Mouse (Mus musculus): ENCODE data around the gene Pla2g1b. TPM values are rescaled to one million over a fixed set of nuclear protein-coding genes. Genes with fewer than 3 reads are reported as not detected.

Gene Pla2g1b
- total and polyA plus RNA-seq, 2 experiments from 2014 or later, result not detected

DNA sequence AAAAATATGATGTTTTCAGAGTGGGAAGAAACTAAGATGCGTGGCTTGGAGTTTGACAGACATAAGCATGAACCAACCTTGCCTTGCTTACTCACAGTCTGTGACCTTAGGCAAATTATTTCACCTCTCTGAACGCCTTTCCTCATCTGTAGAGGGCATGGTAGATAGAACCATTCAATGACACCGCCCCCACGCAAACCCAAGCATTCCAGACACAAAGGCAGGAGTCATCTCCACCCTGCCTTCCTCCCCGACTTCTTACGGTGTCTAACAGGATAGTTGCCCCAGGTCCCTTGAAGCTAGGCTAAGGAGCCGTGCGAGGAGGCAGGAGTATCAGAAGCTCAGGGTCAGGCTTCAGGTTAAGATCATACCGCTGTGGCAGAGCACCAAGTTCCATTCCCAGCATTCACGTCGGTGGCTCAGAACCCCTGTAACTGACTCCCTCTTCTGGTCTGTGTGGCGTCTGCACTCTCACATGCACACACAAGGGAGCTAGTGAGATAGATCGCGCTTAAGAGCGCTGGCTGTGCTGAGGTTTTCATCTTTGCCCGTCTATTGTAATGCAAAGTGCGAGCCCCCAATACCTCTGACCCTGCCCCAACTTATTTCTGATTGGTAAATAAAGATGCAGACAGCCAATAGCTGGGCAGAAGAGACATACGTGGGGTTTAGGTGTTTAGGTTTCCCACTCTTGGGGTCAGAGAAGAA lies 1.5 kb upstream of the Pla2g1b start:
- no peak for TF ChIP-seq CTCF (IDR thresholded peaks at IDR 0.05; ENCODE audit: low read depth)
- WGBS, result 82% methylated on average over 18 of the region's 18 CpGs
- no peak overlapping the region for H3K9ac ChIP-seq
- ATAC-seq (no peak), DNase-seq (no peak)
- no peak overlapping the region for H3K4me3 ChIP-seq (ENCODE audit: low read depth, low read length)
- no peaks in the 10 kb centered on the region for H3K27me3 ChIP-seq (ENCODE audit: insufficient read depth, low read length)
- no peak overlapping the region for H3K4me2 ChIP-seq (ENCODE audit: low read depth)
- H3K36me3 ChIP-seq (ENCODE audit: insufficient read depth), result no peaks in the 10 kb centered on the region
- H3K4me1 ChIP-seq (ENCODE audit: insufficient read depth), result no peaks in the 10 kb centered on the region
- no peaks in the 10 kb centered on the region for H3K9me3 ChIP-seq (ENCODE audit: low read length)
- no peak overlapping the region for H3K27ac ChIP-seq (ENCODE audit: low read depth, low read length)

- Histone ChIP-seq H3K27me3 (ENCODE audit: insufficient read depth, low read length) (no peaks in the 10 kb centered on the region), H3K9ac (no peak overlapping the region), H3K27ac (ENCODE audit: low read depth, low read length) (no peak overlapping the region), H3K36me3 (ENCODE audit: insufficient read depth) (no peaks in the 10 kb centered on the region), H3K4me2 (ENCODE audit: low read depth) (no peak overlapping the region), H3K4me1 (ENCODE audit: insufficient read depth) (no peaks in the 10 kb centered on the region), H3K9me3 (ENCODE audit: low read length) (no peaks in the 10 kb centered on the region), H3K4me3 (ENCODE audit: low read depth, low read length) (no peak overlapping the region)
- TF ChIP-seq CTCF (IDR thresholded peaks at IDR 0.05; ENCODE audit: low read depth), result no peak
- ATAC-seq (no peak), DNase-seq (no peak)
- WGBS, result 68% methylated on average over 6 of the region's 6 CpGs
Observed at GRCm38 (mm10) chr5:115469791-115470190, 3.7 kb downstream of the Pla2g1b start.

- WGBS, result 35% methylated on average over 20 of the region's 20 CpGs
- ATAC-seq (no peak), DNase-seq (peak; percentile 49)
- Histone ChIP-seq H3K9me3 (ENCODE audit: low read length) (no peaks in the 10 kb centered on the region), H3K9ac (no peak overlapping the region), H3K27ac (ENCODE audit: low read depth, low read length) (no peak overlapping the region), H3K4me3 (ENCODE audit: low read depth, low read length) (no peak overlapping the region), H3K4me1 (ENCODE audit: insufficient read depth) (peaks cover 8% of the 10 kb centered on the region; the same call in 1 of the 2 replicates), H3K27me3 (ENCODE audit: insufficient read depth, low read length) (no peaks in the 10 kb centered on the region), H3K4me2 (ENCODE audit: low read depth) (no peak overlapping the region), H3K36me3 (ENCODE audit: insufficient read depth) (no peaks in the 10 kb centered on the region)
- TF ChIP-seq CTCF (IDR thresholded peaks at IDR 0.05; ENCODE audit: low read depth), result peak; percentile 82
Observed at GRCm38 (mm10) chr5:115470766-115471531, 4.9 kb downstream of the Pla2g1b start.

DNA sequence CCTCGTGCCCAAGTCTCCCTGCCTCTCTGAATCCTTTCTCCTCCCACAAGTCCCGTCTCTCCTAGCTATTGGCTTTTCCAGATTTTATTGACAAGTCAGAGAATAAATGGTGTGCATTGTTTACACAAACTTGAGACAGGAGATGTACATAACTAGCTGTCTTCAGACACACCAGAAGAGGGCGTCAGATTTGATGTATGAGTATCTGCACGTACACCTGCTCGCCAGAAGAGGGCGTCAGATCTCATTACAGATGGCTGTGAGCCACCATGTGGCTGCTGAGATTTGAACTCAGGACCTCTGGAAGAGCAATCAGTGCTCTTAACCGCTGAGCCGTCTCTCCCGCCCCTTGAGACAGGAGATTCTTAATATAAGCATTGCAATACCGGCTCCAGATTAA lies 7.1 kb downstream of the Pla2g1b start:
- peaks cover 8% of the 10 kb centered on the region; the same call in 1 of the 2 replicates for H3K4me1 ChIP-seq (ENCODE audit: insufficient read depth)

DNA sequence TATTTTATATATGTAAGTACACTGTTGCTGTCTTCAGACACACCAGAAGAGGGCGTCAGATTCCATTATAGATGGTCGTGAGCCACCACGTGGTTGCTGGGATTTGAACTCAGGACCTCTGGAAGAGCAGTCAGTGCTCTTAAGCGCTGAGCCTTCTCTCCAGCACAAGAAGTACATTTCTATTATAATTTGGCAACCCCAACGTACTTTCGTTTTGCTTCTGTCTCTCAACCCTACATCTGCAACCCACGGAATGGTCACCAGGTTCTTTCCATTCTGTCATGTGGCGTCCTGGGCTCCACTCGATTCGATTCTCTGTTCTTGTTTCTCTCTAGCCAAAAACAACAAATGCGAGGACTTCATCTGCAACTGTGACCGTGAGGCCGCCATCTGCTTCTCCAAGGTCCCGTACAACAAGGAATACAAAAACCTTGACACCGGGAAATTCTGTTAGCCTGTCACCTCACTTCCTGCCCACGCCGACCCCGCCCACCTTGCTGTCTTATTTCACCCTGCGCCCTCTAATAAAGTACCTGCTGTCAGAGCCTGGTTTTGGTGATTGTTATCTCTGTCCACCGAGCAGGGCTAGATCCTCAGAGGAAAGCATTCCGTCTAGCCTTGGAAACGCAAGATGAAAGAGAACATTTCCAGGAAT lies 8.2 kb downstream of the Pla2g1b start:
- Histone ChIP-seq H3K36me3 (ENCODE audit: insufficient read depth) (no peaks in the 10 kb centered on the region), H3K4me1 (ENCODE audit: insufficient read depth) (peaks cover 8% of the 10 kb centered on the region; the same call in 1 of the 2 replicates), H3K4me2 (ENCODE audit: low read depth) (no peak overlapping the region), H3K9me3 (ENCODE audit: low read length) (no peaks in the 10 kb centered on the region), H3K27ac (ENCODE audit: low read depth, low read length) (no peak overlapping the region), H3K27me3 (ENCODE audit: insufficient read depth, low read length) (no peaks in the 10 kb centered on the region), H3K4me3 (ENCODE audit: low read depth, low read length) (no peak overlapping the region), H3K9ac (no peak overlapping the region)
- no peak for ATAC-seq
- WGBS, result 77% methylated on average over 22 of the region's 22 CpGs
- no peak for DNase-seq
- no peak for TF ChIP-seq CTCF (IDR thresholded peaks at IDR 0.05; ENCODE audit: low read depth)

More for the DNA sequence above, 7.1 kb downstream of the Pla2g1b start:
- Histone ChIP-seq H3K9ac (no peak overlapping the region), H3K27me3 (ENCODE audit: insufficient read depth, low read length) (no peaks in the 10 kb centered on the region), H3K4me3 (ENCODE audit: low read depth, low read length) (no peak overlapping the region), H3K4me2 (ENCODE audit: low read depth) (no peak overlapping the region), H3K27ac (ENCODE audit: low read depth, low read length) (no peak overlapping the region), H3K9me3 (ENCODE audit: low read length) (no peaks in the 10 kb centered on the region), H3K36me3 (ENCODE audit: insufficient read depth) (no peaks in the 10 kb centered on the region)
- ATAC-seq, result no peak
- DNase-seq, result no peak
- 74% methylated on average over 10 of the region's 10 CpGs for WGBS
- TF ChIP-seq CTCF (IDR thresholded peaks at IDR 0.05; ENCODE audit: low read depth), result peak; percentile 55

DNA sequence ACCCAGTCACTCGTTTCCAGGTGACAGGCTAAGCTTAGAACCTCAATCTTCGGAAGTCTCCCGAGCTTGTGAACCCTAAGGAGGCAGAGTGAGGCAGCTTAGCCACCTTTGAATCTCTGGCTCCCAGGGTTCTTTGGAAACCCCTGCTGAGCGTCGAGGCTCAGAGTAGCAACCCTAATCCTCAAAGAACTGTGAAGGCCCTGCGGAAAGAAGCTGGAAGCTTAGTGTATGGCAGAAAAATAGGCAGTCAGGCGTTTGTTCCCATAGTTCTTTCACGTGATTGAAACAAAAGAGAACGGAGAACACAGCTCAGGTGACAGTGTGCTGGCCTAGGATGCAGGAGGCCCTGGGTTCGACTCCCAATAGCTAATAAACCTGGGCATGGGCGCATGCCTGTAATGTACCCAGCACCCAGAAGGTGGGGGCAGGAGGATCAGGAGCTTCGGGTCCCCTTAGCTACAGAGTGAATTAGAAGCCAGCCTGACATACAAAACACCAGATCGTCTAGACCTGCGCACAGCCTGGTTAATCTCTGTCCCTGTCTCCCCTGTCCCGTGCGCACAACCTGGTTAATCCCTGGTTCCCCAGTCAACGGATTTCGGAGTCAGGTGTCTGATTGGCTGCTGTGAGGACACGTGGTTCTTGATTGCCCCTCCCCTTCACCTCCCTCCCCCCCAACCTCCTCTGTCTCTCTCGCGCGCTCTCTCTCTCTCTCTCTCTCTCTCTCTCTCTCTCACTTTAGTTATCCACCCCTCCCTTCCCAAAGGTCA lies 9.5 kb downstream of the Pla2g1b start:
- no peaks in the 10 kb centered on the region for H3K36me3 ChIP-seq (ENCODE audit: insufficient read depth)
- H3K4me2 ChIP-seq (ENCODE audit: low read depth), result peak overlapping the region; percentile 52
- WGBS, result 7% methylated on average over 22 of the region's 22 CpGs
- DNase-seq (peak; percentile 82), ATAC-seq (peak; percentile 96)
- H3K9ac ChIP-seq, result peak overlapping the region; percentile 39
- H3K27ac ChIP-seq (ENCODE audit: low read depth, low read length), result peak overlapping the region; percentile 40; the same call in 1 of the 2 replicates
- H3K27me3 ChIP-seq (ENCODE audit: insufficient read depth, low read length), result no peaks in the 10 kb centered on the region
- TF ChIP-seq CTCF (IDR thresholded peaks at IDR 0.05; ENCODE audit: low read depth), result peak; percentile 4; the same call in 1 of the 2 replicates
- H3K4me3 ChIP-seq (ENCODE audit: low read depth, low read length), result peak overlapping the region; percentile 38
- peaks cover 8% of the 10 kb centered on the region; the same call in 1 of the 2 replicates for H3K4me1 ChIP-seq (ENCODE audit: insufficient read depth)
- H3K9me3 ChIP-seq (ENCODE audit: low read length), result no peaks in the 10 kb centered on the region

All from forebrain, postnatal 0 days (tissue).